Mouse (Mus musculus) liver, adult 2 months (tissue): ENCODE measurements around the gene Brwd1. TPM values are rescaled to one million over a fixed set of nuclear protein-coding genes. Genes with fewer than 3 reads are reported as not detected.
"Not testable (repeated sequence)": the region's sequence is repeated elsewhere in the genome, so short reads cannot be mapped to it uniquely, and the experiment has no call there.

ENCODE experiments used
- DNase-seq: peaks from one replicate; pipeline ENCODE4 v3.0.0-alpha.2; 2011; ENCODE audit warnings: low read depth, low spot score; ENCODE audit errors: extremely low read depth
- H3K27ac ChIP-seq: fragments of 200-500 bp; replicated peaks from 2 replicates; pipeline ENCODE4 v1.5.1; 2012; ENCODE audit warnings: low read depth, mild to moderate bottlenecking, control low read depth, inconsistent platforms, low read length; ENCODE audit not compliant: insufficient read depth
- H3K27me3 ChIP-seq: fragments of 200-500 bp; 2 replicates; pipeline ENCODE4 v1.6.1; 2012; ENCODE audit warnings: mild to moderate bottlenecking, moderate library complexity, low read length, inconsistent platforms; ENCODE audit not compliant: control insufficient read depth, insufficient read depth
- H3K36me3 ChIP-seq: fragments of 200-500 bp; 2 replicates; pipeline ENCODE4 v1.6.1; 2012; ENCODE audit warnings: low read length, inconsistent platforms; ENCODE audit not compliant: control insufficient read depth, insufficient read depth
- H3K4me1 ChIP-seq: fragments of 200-500 bp; 2 replicates; pipeline ENCODE4 v1.6.1; 2011; ENCODE audit warnings: low read length; ENCODE audit not compliant: control insufficient read depth, insufficient read depth
- H3K4me3 ChIP-seq: fragments of 200-500 bp; 2 replicates; pipeline ENCODE4 v1.5.1; 2011; ENCODE audit warnings: low read depth, mild to moderate bottlenecking, control low read depth, low read length, moderate library complexity; ENCODE audit not compliant: insufficient read depth
- H3K79me2 ChIP-seq: fragments of 200-500 bp; 2 replicates; pipeline ENCODE4 v1.6.1; 2012; ENCODE audit warnings: inconsistent platforms, mild to moderate bottlenecking, low read length, moderate library complexity; ENCODE audit not compliant: control insufficient read depth, insufficient read depth
- H3K9ac ChIP-seq: fragments of 200-500 bp; 2 replicates; pipeline ENCODE4 v1.6.1; 2012; ENCODE audit warnings: low read depth, mild to moderate bottlenecking, control low read depth, inconsistent platforms, low read length
- CTCF ChIP-seq: fragments of 200-500 bp; IDR thresholded peaks from 2 replicates; pipeline ENCODE4 v1.5.1; 2011; ENCODE audit warnings: low read depth, low read length, control low read depth
- POLR2A ChIP-seq: fragments of 200-500 bp; IDR thresholded peaks from 2 replicates; pipeline ENCODE4 v1.6.1; 2011; ENCODE audit warnings: low read length, control low read depth; ENCODE audit not compliant: insufficient read depth; ENCODE audit errors: extremely low read depth
- WGBS: fragments of 180-500 bp; shearing (Covaris S2); methylation state at CpG from one replicate; pipeline ENCODE4 v1.1.7; 2018; 5-methylcytosine and 5-hydroxymethylcytosine counted together
- polyA plus RNA-seq: library from polyadenylated mRNA; depleted of rRNA; stranded (reverse); fragments of >200 nt; gene quantifications from 2 replicates; pipeline ENCODE4 v1.2.3, GENCODE M21; 2012
- total RNA-seq: library from RNA; depleted of rRNA; stranded (reverse); fragments of >200 nt; gene quantifications from 2 replicates; pipeline ENCODE4 v1.2.3, GENCODE M21; 2014

Gene Brwd1
- total and polyA plus RNA-seq, 2 experiments, result 12.3 to 59.8 TPM

GRCm38 (mm10) chr16:95999291-95999690, 83.0 kb downstream of the Brwd1 start:
- Histone ChIP-seq H3K79me2 (peaks cover 2% of the 10 kb centered on the region; the same call in 1 of the 2 replicates), H3K27me3 (no peaks in the 10 kb centered on the region), H3K36me3 (peaks cover 36% of the 10 kb centered on the region), H3K4me3 (no peak overlapping the region), H3K9ac (no peak overlapping the region), H3K27ac (no peak overlapping the region), H3K4me1 (peaks cover 5% of the 10 kb centered on the region)
- TF ChIP-seq POLR2A (no peak), CTCF (no peak)
- no peak for DNase-seq
- WGBS, result 68% methylated on average over 5 of the region's 5 CpGs

GRCm38 (mm10) chr16:95996156-95996555, 86.2 kb downstream of the Brwd1 start:
- H3K27ac ChIP-seq, result no peak overlapping the region
- H3K4me1 ChIP-seq, result peaks cover 5% of the 10 kb centered on the region
- H3K79me2 ChIP-seq, result peaks cover 2% of the 10 kb centered on the region; the same call in 1 of the 2 replicates
- H3K9ac ChIP-seq, result no peak overlapping the region
- 62% methylated on average over 7 of the region's 7 CpGs for WGBS
- H3K36me3 ChIP-seq, result peaks cover 22% of the 10 kb centered on the region
- TF ChIP-seq POLR2A (no peak), CTCF (no peak)
- peak; percentile 17 for DNase-seq
- H3K27me3 ChIP-seq, result no peaks in the 10 kb centered on the region
- no peak overlapping the region for H3K4me3 ChIP-seq

GRCm38 (mm10) chr16:95994576-95994975, 87.8 kb downstream of the Brwd1 start:
- H3K9ac ChIP-seq, H3K4me1 ChIP-seq, H3K27me3 ChIP-seq, H3K79me2 ChIP-seq, H3K4me3 ChIP-seq, H3K36me3 ChIP-seq, DNase-seq: not testable (repeated sequence)
- 77% methylated on average over 4 of the region's 4 CpGs for WGBS
- H3K27ac ChIP-seq, result peak overlapping the region; percentile 33; the same call in 1 of the 2 replicates

GRCm38 (mm10) chr16:95992596-95992995, 89.7 kb downstream of the Brwd1 start:
- Histone ChIP-seq H3K4me1 (peaks cover 7% of the 10 kb centered on the region), H3K36me3 (peaks cover 13% of the 10 kb centered on the region; the same call in 1 of the 2 replicates), H3K4me3 (no peak overlapping the region), H3K79me2 (no peaks in the 10 kb centered on the region), H3K27me3 (no peaks in the 10 kb centered on the region), H3K9ac (no peak overlapping the region), H3K27ac (no peak overlapping the region)
- DNase-seq, result peak; percentile 79
- WGBS, result 30% methylated on average over 5 of the region's 5 CpGs
- TF ChIP-seq POLR2A (no peak), CTCF (no peak)

- H3K27ac ChIP-seq, result peak overlapping the region; percentile 87
- WGBS, result 7% methylated on average over 10 of the region's 10 CpGs
- DNase-seq, result no peak
Observed at GRCm38 (mm10) chr16:95991122-95991900, 91.0 kb downstream of the Brwd1 start.

GRCm38 (mm10) chr16:95990462-95991121, 91.7 kb downstream of the Brwd1 start, which contains the start of gene Psmg1:
Psmg1 (minus strand) TSS chr16:95990960.
- WGBS, result under 1% methylated on average over 60 of the region's 62 CpGs
- H3K27me3 ChIP-seq, result no peaks in the 10 kb centered on the region
- H3K27ac ChIP-seq, result peak within 1 kb of the TSS; percentile 91
- H3K4me3 ChIP-seq, result peak within 1 kb of the TSS; percentile 99
- H3K4me1 ChIP-seq, result peaks cover 3% of the 10 kb centered on the region
- peaks cover 20% of the 10 kb centered on the region; the same call in 1 of the 2 replicates for H3K36me3 ChIP-seq
- no peaks in the 10 kb centered on the region for H3K79me2 ChIP-seq
- TF ChIP-seq POLR2A, result peak; percentile 85
- TF ChIP-seq CTCF, result no peak; the same call in 1 of the 2 replicates
- peak; percentile 66 for DNase-seq
- H3K9ac ChIP-seq, result peak within 1 kb of the TSS; percentile 97

More at GRCm38 (mm10) chr16:95991122-95991900, 91.0 kb downstream of the Brwd1 start:
- Histone ChIP-seq H3K27me3 (no peaks in the 10 kb centered on the region), H3K4me1 (peaks cover 5% of the 10 kb centered on the region), H3K36me3 (peaks cover 17% of the 10 kb centered on the region; the same call in 1 of the 2 replicates), H3K9ac (peak overlapping the region; percentile 87), H3K4me3 (peak overlapping the region; percentile 99), H3K79me2 (no peaks in the 10 kb centered on the region)
- TF ChIP-seq POLR2A, result no peak
